Mouse (Mus musculus): Measurements from ENCODE around the gene Adm2. TPM values are rescaled to one million over a fixed set of nuclear protein-coding genes. Genes with fewer than 3 reads are reported as not detected.
A peak's percentile ranks its signal among the peaks of the same experiment; 100 is the strongest.

Adm2 gene
- total RNA-seq, 1 experiment from 2014 or later, result not detected

DNA sequence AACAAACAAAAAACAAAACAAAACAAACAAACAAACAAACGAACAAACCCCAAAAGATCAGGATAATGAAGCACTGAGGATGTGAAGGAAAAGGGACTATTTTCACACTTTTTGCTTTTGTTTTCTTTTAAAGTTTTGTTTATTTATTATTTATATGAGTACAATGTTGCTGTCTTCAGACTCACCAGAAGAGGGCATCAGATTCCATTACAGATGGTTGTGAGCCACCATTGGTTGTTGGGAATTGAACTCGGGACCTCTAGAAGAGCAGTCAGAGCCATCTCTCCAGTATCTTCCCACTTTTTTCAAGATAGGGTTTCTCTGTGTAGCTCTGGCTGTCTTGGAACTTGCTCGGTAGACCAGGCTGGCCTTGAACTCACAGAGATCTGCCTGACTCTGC is 20.8 kb downstream of the Adm2 start:
- ATAC-seq (replicated peaks in 1 of 2; ENCODE audit: insufficient read depth in 1 of 2, low FRiP score in 2 of 2, low TSS enrichment in 1 of 2, low read depth in 1 of 2, poor library complexity in 2 of 2, severe bottlenecking in 2 of 2), result no peak

GRCm38 (mm10) chr15:89350447-89350846 is 27.9 kb downstream of the Adm2 start:
- no peak for ATAC-seq (replicated peaks in 1 of 2; ENCODE audit: insufficient read depth in 1 of 2, low FRiP score in 2 of 2, low TSS enrichment in 1 of 2, low read depth in 1 of 2, poor library complexity in 2 of 2, severe bottlenecking in 2 of 2)

- ATAC-seq (replicated peaks in 1 of 2; ENCODE audit: insufficient read depth in 1 of 2, low FRiP score in 2 of 2, low TSS enrichment in 1 of 2, low read depth in 1 of 2, poor library complexity in 2 of 2, severe bottlenecking in 2 of 2), result no peak
These were observed 28.8 kb downstream of the Adm2 start for GRCm38 (mm10) chr15:89351302-89351701.

GRCm38 (mm10) chr15:89352054-89352453 is 29.5 kb downstream of the Adm2 start:
- ATAC-seq (replicated peaks in 1 of 2; ENCODE audit: insufficient read depth in 1 of 2, low FRiP score in 2 of 2, low TSS enrichment in 1 of 2, low read depth in 1 of 2, poor library complexity in 2 of 2, severe bottlenecking in 2 of 2), result no peak

GRCm38 (mm10) chr15:89352795-89353194 is 30.3 kb downstream of the Adm2 start:
- no peak for ATAC-seq (replicated peaks in 1 of 2; ENCODE audit: insufficient read depth in 1 of 2, low FRiP score in 2 of 2, low TSS enrichment in 1 of 2, low read depth in 1 of 2, poor library complexity in 2 of 2, severe bottlenecking in 2 of 2)

GRCm38 (mm10) chr15:89353837-89354236 is 31.3 kb downstream of the Adm2 start:
- no peak for ATAC-seq (replicated peaks in 1 of 2; ENCODE audit: insufficient read depth in 1 of 2, low FRiP score in 2 of 2, low TSS enrichment in 1 of 2, low read depth in 1 of 2, poor library complexity in 2 of 2, severe bottlenecking in 2 of 2)

GRCm38 (mm10) chr15:89354455-89354854 is 31.9 kb downstream of the Adm2 start:
- ATAC-seq (replicated peaks in 1 of 2; ENCODE audit: insufficient read depth in 1 of 2, low FRiP score in 2 of 2, low TSS enrichment in 1 of 2, low read depth in 1 of 2, poor library complexity in 2 of 2, severe bottlenecking in 2 of 2), result no peak

DNA sequence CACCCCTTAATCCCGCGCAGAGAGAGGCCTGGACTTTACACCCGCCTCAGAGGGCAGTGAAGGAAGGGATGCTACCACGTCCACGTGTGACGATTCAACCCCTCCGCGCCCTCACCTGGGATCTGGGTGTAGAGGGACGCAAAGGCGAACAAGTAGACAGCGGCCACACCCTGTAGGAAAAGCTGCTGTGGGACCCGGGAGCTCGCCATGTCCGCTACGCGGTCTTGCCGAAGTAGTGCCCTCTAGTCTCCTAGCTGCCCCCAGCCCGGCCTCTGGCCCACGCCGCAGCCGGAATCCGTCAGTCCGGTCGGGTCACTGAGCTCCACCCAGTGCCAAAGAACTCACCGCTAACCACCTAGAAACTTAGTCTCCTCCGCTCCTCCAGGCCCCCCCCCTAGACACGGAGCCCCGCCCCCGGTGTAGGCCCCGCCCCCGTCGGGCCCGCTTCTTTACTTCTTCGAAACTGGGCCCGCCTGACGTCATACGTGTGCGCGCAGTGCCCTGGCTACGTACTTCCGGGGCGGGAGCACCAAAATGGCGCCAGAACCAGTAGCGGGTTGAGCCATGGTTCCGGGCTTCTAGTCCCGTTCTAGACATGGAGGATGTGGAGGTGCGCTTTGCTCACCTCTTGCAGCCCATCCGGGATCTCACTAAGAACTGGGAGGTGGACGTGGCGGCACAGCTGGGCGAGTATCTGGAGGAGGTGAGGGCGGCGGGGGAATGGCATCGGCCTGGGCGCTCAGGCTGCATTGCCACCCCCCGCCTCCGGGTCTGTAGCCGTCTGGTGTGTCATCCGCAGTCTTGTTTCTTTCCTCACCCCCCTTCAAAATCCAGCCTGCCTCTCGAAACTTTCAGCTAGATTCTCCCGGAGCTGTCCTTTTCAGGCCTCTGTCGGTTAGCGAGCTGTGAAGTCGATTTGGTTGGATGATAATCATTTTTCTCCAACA is 33.0 kb downstream of the Adm2 start, which contains the start of the genes Lmf2 and Ncaph2:
Lmf2 (minus strand) TSS at position 419 of the 947 bp plus-strand sequence.
Ncaph2 (plus strand) TSS at position 479 of the 947 bp plus-strand sequence.
- peak; percentile 80 to 85 for ATAC-seq (replicated peaks in 1 of 2; ENCODE audit: insufficient read depth in 1 of 2, low FRiP score in 2 of 2, low TSS enrichment in 1 of 2, low read depth in 1 of 2, poor library complexity in 2 of 2, severe bottlenecking in 2 of 2)

DNA sequence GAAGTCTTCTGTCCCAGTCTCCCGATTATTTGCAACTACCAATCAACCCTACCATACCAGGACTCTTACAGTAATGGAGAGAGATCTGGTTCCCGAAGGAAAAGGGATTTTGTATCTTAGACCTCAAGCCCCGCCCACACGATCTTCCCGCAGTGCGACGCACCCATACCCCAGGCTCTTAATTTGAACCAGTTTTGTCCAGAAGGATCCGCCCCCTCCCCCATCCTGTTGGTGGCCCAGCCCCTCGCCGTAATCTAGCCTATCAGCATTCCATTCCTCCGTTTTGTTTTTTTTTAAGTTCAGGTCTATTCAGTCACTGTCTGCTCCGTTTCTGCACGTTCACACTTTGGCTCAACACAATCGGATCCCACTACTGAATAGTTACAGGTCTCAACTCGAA is 33.9 kb downstream of the Adm2 start:
- ATAC-seq (replicated peaks in 1 of 2; ENCODE audit: insufficient read depth in 1 of 2, low FRiP score in 2 of 2, low TSS enrichment in 1 of 2, low read depth in 1 of 2, poor library complexity in 2 of 2, severe bottlenecking in 2 of 2), result peak; percentile 56 to 60

DNA sequence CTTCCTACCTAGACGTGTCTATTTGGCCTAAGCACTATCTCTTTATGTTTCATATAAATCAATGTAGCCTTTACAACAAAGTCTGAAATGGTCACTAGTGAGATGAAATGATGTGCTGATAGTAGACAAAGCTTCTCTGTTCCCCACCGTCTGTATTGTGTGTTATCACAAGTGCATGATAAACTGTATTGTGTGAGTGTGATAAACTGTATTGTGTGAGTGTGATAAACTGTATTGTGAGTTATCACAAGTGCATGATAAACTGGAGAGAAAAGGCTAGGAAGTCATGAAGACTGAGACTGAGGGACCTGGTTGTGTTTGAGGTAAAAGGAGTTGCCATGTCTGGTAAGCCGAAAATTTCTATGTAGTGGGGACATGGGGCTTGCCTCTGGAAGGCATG is 36.3 kb downstream of the Adm2 start:
- no peak for ATAC-seq (replicated peaks in 1 of 2; ENCODE audit: insufficient read depth in 1 of 2, low FRiP score in 2 of 2, low TSS enrichment in 1 of 2, low read depth in 1 of 2, poor library complexity in 2 of 2, severe bottlenecking in 2 of 2)

DNA sequence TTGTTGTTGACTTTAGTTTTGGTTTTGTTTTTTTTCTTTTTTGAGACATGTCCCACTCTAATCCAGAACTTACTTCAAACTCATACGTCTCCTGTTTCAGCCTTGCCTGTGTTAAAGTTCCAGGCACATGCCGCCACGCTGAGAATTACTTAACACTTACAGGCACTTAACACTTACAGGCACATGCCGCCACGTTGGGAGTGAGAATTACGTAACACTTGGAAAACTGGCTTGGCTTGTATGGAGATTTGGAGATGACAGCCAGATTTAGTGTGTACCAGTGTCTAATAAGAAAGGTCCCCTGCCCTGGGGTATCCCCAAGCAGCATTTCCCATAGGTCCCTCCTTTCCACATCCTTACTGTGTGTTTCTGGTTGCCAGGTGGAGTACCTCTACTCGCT is 40.5 kb downstream of the Adm2 start:
- no peak for ATAC-seq (replicated peaks in 1 of 2; ENCODE audit: insufficient read depth in 1 of 2, low FRiP score in 2 of 2, low TSS enrichment in 1 of 2, low read depth in 1 of 2, poor library complexity in 2 of 2, severe bottlenecking in 2 of 2)

DNA sequence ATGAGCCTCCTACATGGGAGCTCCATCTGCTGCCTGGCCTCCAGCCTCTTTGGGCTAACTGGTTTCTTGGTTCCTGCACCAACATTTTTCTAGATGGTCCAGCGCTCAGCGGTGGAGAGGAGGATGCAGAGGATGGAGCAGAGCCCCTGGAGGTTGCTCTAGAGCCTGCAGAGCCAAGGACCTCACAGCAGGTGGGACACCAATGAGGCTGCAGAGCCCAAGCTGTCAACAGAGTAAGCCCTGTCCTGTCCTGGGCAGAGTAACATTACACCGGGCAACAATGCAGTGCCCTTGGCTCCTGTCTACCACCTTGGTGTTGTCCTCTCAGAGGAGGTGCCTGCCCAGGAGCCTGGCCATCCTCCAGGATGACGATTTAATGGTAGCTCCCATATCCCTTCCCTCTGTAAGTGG is 42.6 kb downstream of the Adm2 start:
- no peak for ATAC-seq (replicated peaks in 1 of 2; ENCODE audit: insufficient read depth in 1 of 2, low FRiP score in 2 of 2, low TSS enrichment in 1 of 2, low read depth in 1 of 2, poor library complexity in 2 of 2, severe bottlenecking in 2 of 2)

- ATAC-seq (replicated peaks in 1 of 2; ENCODE audit: insufficient read depth in 1 of 2, low FRiP score in 2 of 2, low TSS enrichment in 1 of 2, low read depth in 1 of 2, poor library complexity in 2 of 2, severe bottlenecking in 2 of 2), result no peak
These were observed 49.5 kb downstream of the Adm2 start for GRCm38 (mm10) chr15:89372068-89372467.

DNA sequence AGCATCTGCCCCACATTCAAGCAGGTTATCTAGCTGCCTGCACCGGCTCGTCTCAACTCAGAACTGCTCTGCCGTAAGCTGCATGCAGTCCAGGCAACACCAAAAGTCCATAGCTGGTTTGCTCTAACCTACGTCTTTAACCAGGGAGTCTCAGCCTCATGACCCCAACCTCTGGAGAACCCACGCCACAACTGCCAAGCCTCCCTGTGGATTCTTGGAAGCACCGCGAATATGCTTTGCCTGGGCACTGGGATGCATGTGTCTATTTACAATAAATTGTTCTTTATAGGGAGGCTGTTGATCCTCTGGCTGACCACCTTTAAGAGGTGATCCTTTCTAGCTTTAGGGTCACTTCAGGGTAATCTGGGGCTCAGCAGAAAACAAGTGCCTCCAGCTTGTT is 50.0 kb downstream of the Adm2 start:
- ATAC-seq (replicated peaks in 1 of 2; ENCODE audit: insufficient read depth in 1 of 2, low FRiP score in 2 of 2, low TSS enrichment in 1 of 2, low read depth in 1 of 2, poor library complexity in 2 of 2, severe bottlenecking in 2 of 2), result no peak

DNA sequence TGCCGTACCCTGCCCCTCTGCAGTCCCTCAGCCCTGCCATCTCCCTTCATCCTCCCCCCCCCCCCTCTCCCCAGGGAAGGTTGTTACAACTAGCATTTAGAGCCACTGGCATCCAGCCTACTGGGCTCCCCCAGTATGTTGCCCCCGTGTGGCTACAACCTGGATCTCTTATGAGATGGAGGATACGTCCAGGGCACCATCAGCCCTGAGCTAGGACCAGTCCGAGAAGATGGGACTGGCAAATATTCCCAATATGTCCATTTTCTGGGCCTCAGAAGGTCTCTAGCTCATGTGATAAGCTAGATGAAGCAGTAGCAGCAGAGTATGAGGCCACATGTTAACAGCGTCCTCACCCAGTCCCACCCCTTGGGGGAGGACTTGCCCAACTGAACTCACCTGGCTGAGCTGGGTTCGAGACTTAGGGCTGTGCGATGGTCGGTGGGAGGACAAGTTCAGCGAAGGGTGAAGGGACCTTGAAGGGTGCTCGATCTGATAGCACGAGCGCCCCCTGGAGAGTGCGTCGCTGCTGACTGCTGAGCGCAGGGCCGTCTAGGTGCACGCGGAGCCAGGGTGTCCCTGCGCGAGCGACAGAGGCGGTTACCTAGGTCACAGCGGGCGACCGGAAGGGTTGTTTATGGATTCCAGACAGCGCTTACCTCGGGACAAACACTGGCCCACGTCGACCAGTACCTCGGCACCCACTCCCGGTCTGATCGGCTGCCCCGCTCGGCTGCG is 50.7 kb downstream of the Adm2 start:
- peak; percentile 74 to 82 for ATAC-seq (replicated peaks in 1 of 2; ENCODE audit: insufficient read depth in 1 of 2, low FRiP score in 2 of 2, low TSS enrichment in 1 of 2, low read depth in 1 of 2, poor library complexity in 2 of 2, severe bottlenecking in 2 of 2)

- ATAC-seq (replicated peaks in 1 of 2; ENCODE audit: insufficient read depth in 1 of 2, low FRiP score in 2 of 2, low TSS enrichment in 1 of 2, low read depth in 1 of 2, poor library complexity in 2 of 2, severe bottlenecking in 2 of 2), result peak; percentile 20 to 47
These were observed 51.3 kb downstream of the Adm2 start, which contains the start of gene Sco2 for GRCm38 (mm10) chr15:89373762-89374248. TSS of gene Sco2 (minus strand) at chr15:89373846.
